Mouse (Mus musculus): Measurements from ENCODE around the gene 1700022I11Rik.

DNA sequence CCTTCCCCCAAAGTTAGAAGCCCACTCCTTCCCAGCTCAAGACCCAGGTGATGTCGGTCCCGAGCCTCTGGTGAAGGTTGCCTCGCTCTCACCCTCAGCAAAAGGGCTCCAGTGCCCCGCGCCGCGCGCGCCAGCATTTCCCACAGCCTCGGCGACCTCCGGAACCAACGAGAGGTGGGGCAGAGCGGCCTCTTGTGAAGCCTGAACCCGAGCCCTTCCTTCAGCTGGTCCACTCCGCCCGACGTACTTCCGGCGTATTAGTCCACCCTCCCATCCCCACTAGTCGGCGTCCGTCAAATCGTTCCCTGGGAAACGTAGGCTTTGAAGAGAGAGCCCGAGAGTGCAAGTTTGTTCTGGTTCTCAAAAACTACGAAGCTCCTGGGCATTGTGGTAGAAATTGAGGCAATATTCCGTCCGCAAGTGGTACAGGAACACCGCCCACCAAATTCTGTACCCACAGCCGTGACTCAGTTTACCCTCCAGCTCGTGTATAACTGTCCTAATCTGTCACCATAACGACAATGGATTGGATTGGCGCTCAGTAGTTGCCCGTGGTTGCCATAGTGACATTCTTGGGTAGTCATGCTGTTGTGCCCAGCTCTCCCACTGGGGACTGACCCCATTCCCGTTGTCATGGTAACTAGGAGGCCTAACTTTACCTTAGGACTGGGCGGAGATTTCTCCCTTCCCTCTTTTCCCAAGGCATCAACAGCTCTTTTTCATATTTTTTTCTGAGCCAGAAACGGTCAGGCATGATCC lies 62.0 kb downstream of the 1700022I11Rik start, which contains the start of gene Stoml2:
- TF ChIP-seq CTCF (IDR thresholded peaks at IDR 0.05; ENCODE audit: low read depth) (peak; percentile 73), EP300 (IDR thresholded peaks at IDR 0.05; ENCODE audit: low read depth) (no peak)

Data from liver, embryonic 14.5 days (tissue).